Mouse (Mus musculus) stomach, embryonic 14.5 days (tissue): Measurements from ENCODE around the gene Ncam1. TPM values are rescaled to one million over a fixed set of nuclear protein-coding genes. Genes with fewer than 3 reads are reported as not detected.
A peak's percentile ranks its signal among the peaks of the same experiment; 100 is the strongest.

Experiments used
- ATAC-seq: fragments of 200-750 bp; cut with Nextera tagmentation; 2 replicates; pipeline ENCODE4 v1.8.0; 2017; ENCODE audit warnings: low read depth, moderate TSS enrichment; ENCODE audit not compliant: insufficient number of reproducible peaks, insufficient read depth, low FRiP score
- H3K27ac ChIP-seq: fragments of 300-500 bp; sonication (generic); 2 replicates; pipeline ENCODE4 v1.5.1; 2014; ENCODE audit warnings: mild to moderate bottlenecking, low read length, moderate library complexity, mixed read lengths
- H3K27me3 ChIP-seq: fragments of 300-500 bp; sonication (generic); 2 replicates; pipeline ENCODE4 v1.6.1; 2014; ENCODE audit warnings: low read length, control low read depth, mixed read lengths; ENCODE audit not compliant: control insufficient read depth, insufficient read depth
- H3K36me3 ChIP-seq: fragments of 300-500 bp; sonication (generic); 2 replicates; pipeline ENCODE4 v1.6.1; 2014; ENCODE audit warnings: mild to moderate bottlenecking, control low read depth, low read length, moderate library complexity, mixed read lengths; ENCODE audit not compliant: control insufficient read depth, insufficient read depth
- H3K4me1 ChIP-seq: fragments of 300-500 bp; sonication (generic); 2 replicates; pipeline ENCODE4 v1.6.1; 2014; ENCODE audit warnings: low read length, control low read depth, mixed read lengths; ENCODE audit not compliant: control insufficient read depth, insufficient read depth
- H3K4me2 ChIP-seq: fragments of 300-500 bp; sonication (generic); replicated peaks from 2 replicates; pipeline ENCODE4 v1.6.1; 2014; ENCODE audit warnings: low read depth, low read length, control low read depth
- H3K4me3 ChIP-seq: fragments of 300-500 bp; sonication (generic); 2 replicates; pipeline ENCODE4 v1.5.1; 2014; ENCODE audit warnings: low read depth, low read length, control low read depth
- H3K9ac ChIP-seq: fragments of 300-500 bp; sonication (generic); replicated peaks from 2 replicates; pipeline ENCODE4 v1.6.1; 2014; ENCODE audit warnings: low read depth, mild to moderate bottlenecking, control low read depth, low read length, moderate library complexity, mixed read lengths
- H3K9me3 ChIP-seq: fragments of 300-500 bp; sonication (generic); 2 replicates; pipeline ENCODE4 v1.6.1; 2016; ENCODE audit warnings: low read depth, low read length, control low read depth; ENCODE audit not compliant: control insufficient read depth
- whole genome bisulfite sequencing: fragments of 180-500 bp; shearing (Covaris S2); extraction: QIAGEN DNeasy Blood & Tissue Kit; methylation state at CpG from one replicate; pipeline ENCODE4 v1.1.7; 2014; 5-methylcytosine and 5-hydroxymethylcytosine counted together
- polyA plus RNA-seq: library from polyadenylated mRNA; unstranded; fragments of >200 nt; fragmentation: Nextera tagmentation; extraction: Ambion mirVana; gene quantifications from 2 replicates; pipeline ENCODE4 v1.2.1, GENCODE M21; 2014

Ncam1 gene
- polyA plus RNA-seq, 1 experiment from 2014 or later = 115 TPM

DNA sequence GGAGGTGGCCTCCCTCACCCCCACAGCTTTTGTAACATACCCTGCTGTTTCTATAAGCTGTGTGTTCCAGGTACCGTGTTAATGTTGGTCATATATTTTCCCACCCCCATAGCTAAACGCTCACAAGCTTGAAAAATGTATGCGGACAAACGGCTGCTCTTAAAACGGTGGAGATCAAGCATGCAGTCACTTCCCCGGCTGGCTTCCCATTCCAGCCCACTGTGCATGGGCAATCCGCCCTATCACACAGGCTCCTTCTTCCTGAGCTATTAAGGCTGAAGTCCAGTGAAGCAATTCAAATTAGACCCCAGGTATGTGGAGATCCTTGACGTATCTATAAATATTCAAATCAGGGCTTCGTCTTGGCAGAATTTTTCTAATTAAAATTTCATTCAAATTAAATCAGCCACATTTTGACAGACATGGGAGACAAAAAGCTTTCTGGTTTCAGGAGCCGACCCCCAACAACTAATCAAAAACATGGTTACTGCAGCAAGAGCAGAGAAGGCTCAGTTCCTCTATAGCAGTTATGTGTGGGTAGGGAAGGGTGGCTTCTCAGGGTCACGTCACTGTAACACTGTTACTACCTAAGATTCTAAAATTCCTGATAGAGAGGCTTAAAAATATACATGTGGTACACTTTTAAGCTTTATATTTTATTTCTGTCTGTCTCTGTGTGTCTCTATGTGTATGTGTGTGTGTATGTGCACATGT is 202.9 kb downstream of the Ncam1 start:
- Histone ChIP-seq H3K27ac (no peak overlapping the region), H3K4me1 (peaks cover 11% of the 10 kb centered on the region; the same call in 1 of the 2 replicates), H3K9me3 (no peaks in the 10 kb centered on the region), H3K4me3 (no peak overlapping the region), H3K9ac (no peak overlapping the region), H3K4me2 (no peak overlapping the region), H3K27me3 (no peaks in the 10 kb centered on the region), H3K36me3 (no peaks in the 10 kb centered on the region)
- WGBS = 54% methylated on average over 11 of the region's 11 CpGs
- ATAC-seq = no peak

GRCm38 (mm10) chr9:49594876-49595634 is 203.7 kb downstream of the Ncam1 start:
- H3K4me1 ChIP-seq = peaks cover 17% of the 10 kb centered on the region; the same call in 1 of the 2 replicates
- no peaks in the 10 kb centered on the region for H3K27me3 ChIP-seq
- H3K4me2 ChIP-seq = no peak overlapping the region
- WGBS = 41% methylated on average over 7 of the region's 7 CpGs
- no peak for ATAC-seq
- H3K27ac ChIP-seq = no peak overlapping the region
- H3K9me3 ChIP-seq = no peaks in the 10 kb centered on the region
- H3K4me3 ChIP-seq = no peak overlapping the region
- no peaks in the 10 kb centered on the region for H3K36me3 ChIP-seq
- no peak overlapping the region for H3K9ac ChIP-seq

- Histone ChIP-seq H3K4me2 (no peak overlapping the region), H3K36me3 (no peaks in the 10 kb centered on the region), H3K4me3 (no peak overlapping the region), H3K9me3 (no peaks in the 10 kb centered on the region), H3K9ac (no peak overlapping the region), H3K27me3 (no peaks in the 10 kb centered on the region), H3K4me1 (peaks cover 17% of the 10 kb centered on the region; the same call in 1 of the 2 replicates), H3K27ac (no peak overlapping the region)
- 36% methylated on average over 10 of the region's 10 CpGs for WGBS
- ATAC-seq = no peak
Measured at GRCm38 (mm10) chr9:49593951-49594536, 204.7 kb downstream of the Ncam1 start.

DNA sequence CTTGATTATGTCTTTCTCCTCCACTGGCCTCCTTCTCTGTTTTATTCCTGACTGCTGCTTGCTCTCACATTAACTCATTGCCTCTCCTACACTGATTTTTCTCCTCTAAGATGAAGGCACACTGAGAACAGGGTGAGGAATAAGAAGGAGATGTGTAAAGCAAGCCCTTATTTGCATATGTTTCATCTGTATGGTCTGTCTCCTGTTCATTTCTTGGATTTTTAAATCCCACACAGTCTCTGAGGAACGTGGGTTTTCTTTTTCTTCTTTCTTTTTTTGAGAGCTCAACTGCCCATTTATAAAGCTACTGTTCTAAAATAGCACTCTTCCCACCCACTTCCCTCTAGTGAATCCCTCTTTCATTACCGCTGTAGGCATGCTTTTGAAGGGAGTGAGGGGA is 206.7 kb downstream of the Ncam1 start:
- H3K36me3 ChIP-seq = no peaks in the 10 kb centered on the region
- no peaks in the 10 kb centered on the region for H3K27me3 ChIP-seq
- H3K4me1 ChIP-seq = peaks cover 17% of the 10 kb centered on the region; the same call in 1 of the 2 replicates
- ATAC-seq = no peak
- no peak overlapping the region for H3K27ac ChIP-seq
- H3K4me2 ChIP-seq = no peak overlapping the region
- H3K9me3 ChIP-seq = no peaks in the 10 kb centered on the region
- WGBS = 60% methylated on average over 2 of the region's 2 CpGs
- no peak overlapping the region for H3K4me3 ChIP-seq
- no peak overlapping the region for H3K9ac ChIP-seq

GRCm38 (mm10) chr9:49590261-49590660 is 208.5 kb downstream of the Ncam1 start:
- no peak for ATAC-seq
- Histone ChIP-seq H3K9ac (no peak overlapping the region), H3K9me3 (no peaks in the 10 kb centered on the region), H3K4me2 (no peak overlapping the region), H3K27me3 (no peaks in the 10 kb centered on the region), H3K4me1 (peaks cover 16% of the 10 kb centered on the region; the same call in 1 of the 2 replicates), H3K36me3 (no peaks in the 10 kb centered on the region), H3K27ac (no peak overlapping the region), H3K4me3 (no peak overlapping the region)
- 66% methylated on average over 4 of the region's 4 CpGs for WGBS

GRCm38 (mm10) chr9:49577136-49577535 is 221.6 kb downstream of the Ncam1 start:
- Histone ChIP-seq H3K4me2 (no peak overlapping the region), H3K4me3 (no peak overlapping the region), H3K36me3 (no peaks in the 10 kb centered on the region), H3K27me3 (no peaks in the 10 kb centered on the region), H3K9me3 (no peaks in the 10 kb centered on the region), H3K27ac (no peak overlapping the region), H3K9ac (no peak overlapping the region), H3K4me1 (peaks cover 12% of the 10 kb centered on the region)
- no peak for ATAC-seq
- 85% methylated on average over 4 of the region's 4 CpGs for WGBS

DNA sequence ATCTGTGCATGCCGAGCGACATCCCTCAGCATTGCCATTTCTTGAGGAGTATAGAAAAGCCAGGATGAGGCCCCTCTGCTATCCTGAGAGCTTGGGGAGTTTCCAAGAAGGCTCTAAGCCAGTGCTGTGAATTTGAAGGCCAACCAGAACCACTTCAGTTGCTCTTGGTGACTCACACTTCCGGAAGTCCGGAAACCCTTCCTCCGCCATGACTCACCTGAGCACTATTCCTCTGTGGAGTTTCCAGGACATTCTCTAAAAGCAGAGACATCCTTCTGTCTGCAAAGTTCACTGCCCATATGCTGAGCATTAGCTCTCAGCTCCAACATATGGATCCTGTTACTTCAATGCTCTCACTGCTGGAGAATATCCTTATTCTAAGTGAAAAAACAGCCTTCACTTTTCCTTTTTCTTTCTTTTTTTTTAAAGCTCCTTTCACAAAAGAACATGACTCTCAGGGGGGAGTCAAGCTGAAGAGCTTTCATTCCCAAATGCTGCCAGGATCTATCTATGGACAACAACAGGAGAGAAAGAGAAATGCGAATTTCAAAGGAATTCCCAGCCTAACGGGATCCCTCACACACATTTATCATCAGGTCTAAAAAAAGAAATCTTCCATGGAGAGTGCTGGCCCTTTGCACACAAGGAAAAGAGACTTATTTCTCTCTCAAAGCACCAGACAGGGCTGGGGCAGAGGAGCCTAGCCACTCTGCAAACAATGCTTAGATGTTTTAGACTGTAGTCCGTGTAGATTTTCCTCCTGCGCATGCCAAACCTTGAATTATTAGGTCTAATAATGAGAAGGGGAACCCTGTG is 226.8 kb downstream of the Ncam1 start:
- H3K4me3 ChIP-seq = no peak overlapping the region
- peak; percentile 65; the same call in 1 of the 2 replicates for ATAC-seq
- H3K9me3 ChIP-seq = no peaks in the 10 kb centered on the region
- no peak overlapping the region for H3K4me2 ChIP-seq
- H3K36me3 ChIP-seq = peaks cover 9% of the 10 kb centered on the region
- no peaks in the 10 kb centered on the region for H3K27me3 ChIP-seq
- 32% methylated on average over 9 of the region's 9 CpGs for WGBS
- no peak overlapping the region for H3K9ac ChIP-seq
- H3K4me1 ChIP-seq = peaks cover 27% of the 10 kb centered on the region
- H3K27ac ChIP-seq = peak overlapping the region; percentile 86
